Mouse (Mus musculus): ENCODE measurements around the gene Eefsec. TPM values are rescaled to one million over a fixed set of nuclear protein-coding genes. Genes with fewer than 3 reads are reported as not detected.
A peak's percentile ranks its signal among the peaks of the same experiment; 100 is the strongest.

The Eefsec gene
- polyA plus RNA-seq, 1 experiment, result 18.7 TPM

DNA sequence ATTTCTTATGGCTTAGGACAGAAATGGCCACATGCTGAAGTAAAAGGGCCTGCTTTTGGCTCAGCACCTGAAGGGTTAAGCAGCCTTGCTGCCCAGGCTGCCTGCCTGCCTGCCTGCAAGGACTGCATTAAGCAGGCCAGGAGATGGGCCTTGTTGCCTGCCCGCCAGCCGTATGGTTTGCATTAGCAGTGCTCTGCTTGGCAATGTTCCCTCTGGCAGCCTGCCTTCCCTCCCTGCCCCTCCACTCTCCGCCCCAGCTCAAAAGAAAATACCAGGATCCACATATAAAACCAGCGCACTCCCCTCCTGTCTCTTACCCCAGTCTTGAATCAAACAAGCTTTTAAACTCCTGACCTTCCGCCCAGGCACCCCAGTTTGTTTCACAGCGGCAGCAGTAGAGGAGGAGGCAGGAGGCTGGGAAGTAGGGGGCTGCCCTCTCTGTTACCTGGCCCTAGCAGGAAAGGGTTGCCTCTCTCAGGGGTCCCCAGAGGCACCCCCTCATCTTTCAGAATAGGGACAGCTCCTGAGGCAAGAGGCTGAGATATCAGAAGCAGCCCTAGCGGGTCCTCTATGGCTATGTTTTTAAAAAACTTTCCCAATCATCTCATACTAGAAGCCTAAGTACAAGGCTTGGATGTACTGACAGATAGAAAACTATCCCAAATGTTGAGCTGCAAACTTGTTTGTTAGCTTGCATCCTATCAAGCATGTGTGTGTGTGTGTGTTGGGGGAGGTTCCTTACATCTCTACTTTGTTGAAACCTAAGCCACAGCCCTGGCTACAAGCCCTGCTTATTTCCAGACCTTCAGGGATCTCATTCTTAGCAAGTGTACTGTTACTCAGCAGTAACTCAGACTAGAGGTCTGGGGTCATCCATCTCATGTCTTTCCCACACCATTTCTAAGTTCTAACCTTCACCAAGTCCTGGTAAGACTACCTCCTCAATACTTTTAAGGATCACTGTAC is 102.6 kb downstream of the Eefsec start:
- no peak overlapping the region for H3K4me3 ChIP-seq (ENCODE audit: low read depth, low read length)
- H3K9ac ChIP-seq (ENCODE audit: low read depth, poor library complexity, severe bottlenecking), result no peak overlapping the region
- no peak for TF ChIP-seq EP300 (IDR thresholded peaks at IDR 0.05; ENCODE audit: insufficient read depth, low read depth, low read length)
- no peak for TF ChIP-seq CTCF (IDR thresholded peaks at IDR 0.05; ENCODE audit: low read depth, low read length)
- no peak for TF ChIP-seq POLR2A (IDR thresholded peaks at IDR 0.05; ENCODE audit: insufficient read depth, low read length)
- no peaks in the 10 kb centered on the region for H3K9me3 ChIP-seq (replicated peaks; ENCODE audit: control insufficient read depth, insufficient read depth, low read length, poor library complexity, severe bottlenecking)
- H3K4me1 ChIP-seq (ENCODE audit: control insufficient read depth, insufficient read depth, low read length), result no peaks in the 10 kb centered on the region
- no peaks in the 10 kb centered on the region for H3K36me3 ChIP-seq (ENCODE audit: control insufficient read depth, insufficient read depth, low read length, poor library complexity, severe bottlenecking)
- no peaks in the 10 kb centered on the region for H3K27me3 ChIP-seq (ENCODE audit: control insufficient read depth, insufficient read depth, low read length, poor library complexity, severe bottlenecking)
- H3K27ac ChIP-seq (ENCODE audit: insufficient read depth, low read length), result no peak overlapping the region

DNA sequence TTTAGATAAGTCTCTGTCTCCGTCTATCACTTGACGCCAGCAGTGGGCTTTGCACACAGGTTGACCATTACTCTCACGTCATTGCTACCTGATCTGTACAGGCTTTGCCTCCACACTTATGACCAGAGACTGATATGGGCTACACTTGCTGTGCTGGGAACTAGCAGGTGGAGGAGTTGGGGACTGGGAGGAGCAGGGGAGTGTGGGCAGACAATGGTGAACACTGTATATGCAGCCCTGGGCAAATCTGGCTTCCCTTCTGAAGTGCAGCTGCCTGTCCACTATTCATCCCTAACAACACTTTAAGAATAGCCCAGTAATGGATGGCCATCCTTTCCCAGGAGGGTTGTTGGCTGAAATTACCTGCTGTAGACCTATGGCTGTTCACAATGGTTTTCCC is 103.4 kb downstream of the Eefsec start:
- Histone ChIP-seq H3K36me3 (ENCODE audit: control insufficient read depth, insufficient read depth, low read length, poor library complexity, severe bottlenecking) (no peaks in the 10 kb centered on the region), H3K27me3 (ENCODE audit: control insufficient read depth, insufficient read depth, low read length, poor library complexity, severe bottlenecking) (no peaks in the 10 kb centered on the region), H3K4me1 (ENCODE audit: control insufficient read depth, insufficient read depth, low read length) (no peaks in the 10 kb centered on the region), H3K9ac (ENCODE audit: low read depth, poor library complexity, severe bottlenecking) (no peak overlapping the region), H3K9me3 (replicated peaks; ENCODE audit: control insufficient read depth, insufficient read depth, low read length, poor library complexity, severe bottlenecking) (no peaks in the 10 kb centered on the region), H3K27ac (ENCODE audit: insufficient read depth, low read length) (no peak overlapping the region), H3K4me3 (ENCODE audit: low read depth, low read length) (no peak overlapping the region)
- TF ChIP-seq EP300 (IDR thresholded peaks at IDR 0.05; ENCODE audit: insufficient read depth, low read depth, low read length) (no peak), CTCF (IDR thresholded peaks at IDR 0.05; ENCODE audit: low read depth, low read length) (no peak), POLR2A (IDR thresholded peaks at IDR 0.05; ENCODE audit: insufficient read depth, low read length) (no peak)

DNA sequence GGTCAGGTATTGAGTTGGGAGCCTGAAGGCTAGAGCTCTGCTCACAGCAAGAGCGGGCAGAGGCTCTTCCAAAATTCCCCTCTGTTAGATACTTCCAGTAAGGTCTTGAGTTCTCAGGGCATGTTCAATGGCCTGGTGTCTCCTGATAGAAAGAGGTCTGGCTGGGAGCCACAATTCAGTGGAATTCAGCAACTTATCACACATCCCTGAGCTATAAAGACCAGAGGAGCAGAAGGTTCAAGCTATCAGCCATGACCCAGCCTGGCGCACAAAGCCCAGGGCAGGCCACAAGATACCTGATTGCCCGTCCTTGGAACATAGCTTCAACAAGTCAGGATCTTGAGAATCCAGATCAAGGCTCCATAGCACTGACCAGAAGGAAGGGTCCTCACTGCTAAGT is 105.2 kb downstream of the Eefsec start:
- Histone ChIP-seq H3K4me3 (ENCODE audit: low read depth, low read length) (no peak overlapping the region), H3K27me3 (ENCODE audit: control insufficient read depth, insufficient read depth, low read length, poor library complexity, severe bottlenecking) (no peaks in the 10 kb centered on the region), H3K4me1 (ENCODE audit: control insufficient read depth, insufficient read depth, low read length) (no peaks in the 10 kb centered on the region), H3K36me3 (ENCODE audit: control insufficient read depth, insufficient read depth, low read length, poor library complexity, severe bottlenecking) (no peaks in the 10 kb centered on the region), H3K9ac (ENCODE audit: low read depth, poor library complexity, severe bottlenecking) (no peak overlapping the region), H3K27ac (ENCODE audit: insufficient read depth, low read length) (no peak overlapping the region), H3K9me3 (replicated peaks; ENCODE audit: control insufficient read depth, insufficient read depth, low read length, poor library complexity, severe bottlenecking) (no peaks in the 10 kb centered on the region)
- TF ChIP-seq POLR2A (IDR thresholded peaks at IDR 0.05; ENCODE audit: insufficient read depth, low read length), result no peak
- no peak for TF ChIP-seq EP300 (IDR thresholded peaks at IDR 0.05; ENCODE audit: insufficient read depth, low read depth, low read length)
- TF ChIP-seq CTCF (IDR thresholded peaks at IDR 0.05; ENCODE audit: low read depth, low read length), result no peak

DNA sequence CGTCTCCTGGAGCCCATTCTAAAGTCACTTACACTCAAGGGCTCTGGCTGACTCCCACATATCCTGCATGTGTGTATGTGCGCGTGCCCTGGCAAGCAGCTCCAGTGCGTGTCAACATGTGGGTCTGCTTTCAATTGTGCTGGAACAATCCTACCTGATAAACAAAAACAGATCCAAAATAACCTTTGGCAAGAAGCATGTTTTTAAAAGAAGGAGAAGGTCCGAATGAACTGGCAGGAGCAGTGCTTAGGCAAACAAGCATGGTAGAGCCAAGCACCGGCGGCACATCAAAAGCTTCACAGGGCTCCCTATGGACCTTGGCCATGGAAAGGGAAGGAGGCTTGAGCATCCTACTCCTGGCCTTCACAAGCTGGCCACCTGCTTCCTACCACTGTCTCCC is 105.6 kb downstream of the Eefsec start:
- no peak overlapping the region for H3K4me3 ChIP-seq (ENCODE audit: low read depth, low read length)
- H3K9ac ChIP-seq (ENCODE audit: low read depth, poor library complexity, severe bottlenecking), result no peak overlapping the region
- no peaks in the 10 kb centered on the region for H3K4me1 ChIP-seq (ENCODE audit: control insufficient read depth, insufficient read depth, low read length)
- TF ChIP-seq EP300 (IDR thresholded peaks at IDR 0.05; ENCODE audit: insufficient read depth, low read depth, low read length), result no peak
- no peak for TF ChIP-seq POLR2A (IDR thresholded peaks at IDR 0.05; ENCODE audit: insufficient read depth, low read length)
- TF ChIP-seq CTCF (IDR thresholded peaks at IDR 0.05; ENCODE audit: low read depth, low read length), result no peak
- H3K27me3 ChIP-seq (ENCODE audit: control insufficient read depth, insufficient read depth, low read length, poor library complexity, severe bottlenecking), result no peaks in the 10 kb centered on the region
- no peaks in the 10 kb centered on the region for H3K9me3 ChIP-seq (replicated peaks; ENCODE audit: control insufficient read depth, insufficient read depth, low read length, poor library complexity, severe bottlenecking)
- H3K36me3 ChIP-seq (ENCODE audit: control insufficient read depth, insufficient read depth, low read length, poor library complexity, severe bottlenecking), result no peaks in the 10 kb centered on the region
- no peak overlapping the region for H3K27ac ChIP-seq (ENCODE audit: insufficient read depth, low read length)

DNA sequence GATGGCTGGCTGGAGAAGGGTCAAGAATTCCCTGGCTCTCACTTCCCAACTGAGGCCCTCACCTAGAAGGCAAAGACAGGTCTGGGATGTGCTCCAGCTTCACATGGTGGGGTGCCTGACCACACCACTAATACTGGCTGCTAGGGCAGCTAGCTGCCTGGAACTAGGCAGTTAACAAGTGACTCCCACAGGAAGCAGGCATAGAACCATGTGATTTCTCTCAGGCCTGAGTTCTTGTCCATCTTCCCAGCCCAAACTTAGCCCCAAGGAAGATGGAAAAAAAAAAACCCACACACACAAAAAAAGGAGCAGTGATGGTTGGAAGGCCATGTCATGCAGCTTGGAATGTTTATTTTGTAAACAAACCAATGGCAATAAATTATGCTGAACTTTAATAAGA is 117.0 kb downstream of the Eefsec start:
- Histone ChIP-seq H3K36me3 (ENCODE audit: control insufficient read depth, insufficient read depth, low read length, poor library complexity, severe bottlenecking) (no peaks in the 10 kb centered on the region), H3K4me1 (ENCODE audit: control insufficient read depth, insufficient read depth, low read length) (no peaks in the 10 kb centered on the region), H3K27ac (ENCODE audit: insufficient read depth, low read length) (no peak overlapping the region), H3K9me3 (replicated peaks; ENCODE audit: control insufficient read depth, insufficient read depth, low read length, poor library complexity, severe bottlenecking) (no peaks in the 10 kb centered on the region), H3K4me3 (ENCODE audit: low read depth, low read length) (no peak overlapping the region), H3K27me3 (ENCODE audit: control insufficient read depth, insufficient read depth, low read length, poor library complexity, severe bottlenecking) (no peaks in the 10 kb centered on the region), H3K9ac (ENCODE audit: low read depth, poor library complexity, severe bottlenecking) (no peak overlapping the region)
- TF ChIP-seq CTCF (IDR thresholded peaks at IDR 0.05; ENCODE audit: low read depth, low read length) (no peak), EP300 (IDR thresholded peaks at IDR 0.05; ENCODE audit: insufficient read depth, low read depth, low read length) (no peak)

DNA sequence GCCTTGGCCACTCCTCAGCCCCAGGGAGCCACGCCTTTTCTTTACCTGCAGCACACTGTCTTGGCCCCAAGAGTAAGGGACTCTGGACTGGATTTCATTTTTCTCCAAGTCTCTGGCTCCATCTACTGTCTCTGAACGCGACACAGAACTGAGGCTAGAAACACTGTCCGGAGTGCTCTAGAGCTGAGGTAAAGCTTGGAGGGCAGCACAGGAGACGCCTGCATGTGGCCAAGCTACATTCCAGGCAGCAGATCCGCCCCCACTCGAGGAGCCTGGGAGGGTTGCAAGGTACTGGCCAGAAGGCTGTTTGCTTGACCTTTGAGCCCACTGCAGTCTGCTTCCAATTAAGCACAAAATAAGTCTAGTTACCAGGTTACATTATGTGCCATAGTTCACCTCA is 124.5 kb downstream of the Eefsec start:
- Histone ChIP-seq H3K36me3 (ENCODE audit: control insufficient read depth, insufficient read depth, low read length, poor library complexity, severe bottlenecking) (no peaks in the 10 kb centered on the region), H3K9me3 (replicated peaks; ENCODE audit: control insufficient read depth, insufficient read depth, low read length, poor library complexity, severe bottlenecking) (no peaks in the 10 kb centered on the region), H3K27ac (ENCODE audit: insufficient read depth, low read length) (no peak overlapping the region), H3K27me3 (ENCODE audit: control insufficient read depth, insufficient read depth, low read length, poor library complexity, severe bottlenecking) (no peaks in the 10 kb centered on the region), H3K4me3 (ENCODE audit: low read depth, low read length) (no peak overlapping the region), H3K4me1 (ENCODE audit: control insufficient read depth, insufficient read depth, low read length) (no peaks in the 10 kb centered on the region), H3K9ac (ENCODE audit: low read depth, poor library complexity, severe bottlenecking) (no peak overlapping the region)
- no peak for TF ChIP-seq POLR2A (IDR thresholded peaks at IDR 0.05; ENCODE audit: insufficient read depth, low read length)
- TF ChIP-seq CTCF (IDR thresholded peaks at IDR 0.05; ENCODE audit: low read depth, low read length), result peak; percentile 14
